Mouse (Mus musculus): ENCODE measurements around the gene Shisa3. TPM values are rescaled to one million over a fixed set of nuclear protein-coding genes. Genes with fewer than 3 reads are reported as not detected.

The Shisa3 gene
- total RNA-seq (2012; rRNA removed) (not detected in 2 replicates), polyA plus RNA-seq (2012; ENCODE audit: insufficient read depth in 1 of 2, insufficient read length in 2 of 2, low read depth in 1 of 2, low replicate concordance in 2 of 2, missing spikeins in 1 of 2) (under 1 TPM in 1 of 2 experiments, not detected in 1; 0.06 TPM)

DNA sequence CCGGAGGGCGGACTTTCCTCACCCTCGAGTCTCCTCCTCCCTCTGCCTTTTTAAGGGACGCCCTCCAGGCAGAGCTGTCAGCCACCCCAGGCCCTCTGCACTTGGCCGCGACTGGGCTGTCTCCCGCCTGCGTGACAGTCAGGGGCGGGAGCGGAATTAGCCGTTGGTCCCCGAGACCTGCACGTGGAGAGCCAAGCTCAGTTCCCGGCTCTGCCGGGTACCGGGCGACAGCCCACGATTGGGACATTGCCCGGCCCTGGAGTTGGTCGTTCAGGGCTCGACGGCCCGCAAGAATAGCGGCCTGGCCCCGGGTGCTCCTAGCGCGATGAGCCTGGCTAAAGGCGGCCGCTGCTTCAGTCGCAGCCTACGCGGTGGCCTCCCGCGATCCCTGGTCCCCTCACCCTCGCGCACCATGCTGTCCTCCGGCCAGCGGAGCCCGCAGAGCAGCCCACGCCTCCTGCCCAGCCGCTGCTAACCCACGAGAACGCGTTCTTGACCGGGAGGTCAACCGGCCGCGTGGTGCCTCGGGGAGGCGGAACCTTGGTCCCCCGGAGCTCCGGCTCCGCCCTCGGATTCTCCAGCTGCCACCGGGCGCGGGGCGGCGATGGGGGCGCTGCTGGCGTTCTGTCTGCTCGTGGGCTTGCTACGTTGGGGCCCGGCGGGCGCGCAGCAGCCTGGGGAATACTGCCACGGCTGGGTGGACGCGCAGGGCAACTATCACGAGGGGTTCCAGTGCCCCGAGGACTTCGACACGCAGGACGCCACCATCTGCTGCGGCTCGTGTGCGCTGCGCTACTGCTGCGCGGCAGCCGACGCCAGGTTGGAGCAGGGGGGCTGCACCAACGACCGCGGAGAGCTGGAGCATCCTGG lies at the start of gene Shisa3:
Shisa3 (plus strand) TSS at position 79 of the 870 bp plus-strand sequence.
- Histone ChIP-seq H3K27me3 (ENCODE audit: control insufficient read depth in 1 of 2, insufficient read depth in 2 of 2, low read length in 2 of 2) (no peaks in the 10 kb centered on the region), H3K9me3 (replicated peaks; ENCODE audit: insufficient read depth, low read length) (no peaks in the 10 kb centered on the region), H3K9ac (ENCODE audit: control insufficient read depth, low read depth, low read length, poor library complexity, severe bottlenecking) (no peak within 1 kb of the TSS), H3K79me2 (ENCODE audit: control insufficient read depth, insufficient read depth, low read length, poor library complexity) (no peaks in the 10 kb centered on the region), H3K27ac (ENCODE audit: control insufficient read depth, low read depth, low read length) (no peak within 1 kb of the TSS), H3K4me1 (ENCODE audit: control insufficient read depth in 1 of 2, insufficient read depth in 2 of 2, low read length in 2 of 2) (no peaks in the 10 kb centered on the region), H3K4me3 (ENCODE audit: control insufficient read depth in 1 of 2, insufficient read depth in 1 of 2, low read depth in 2 of 2, low read length in 2 of 2) (no peak within 1 kb of the TSS), H3K36me3 (ENCODE audit: control insufficient read depth in 1 of 2, insufficient read depth in 2 of 2, low read length in 2 of 2) (no peaks in the 10 kb centered on the region)
- TF ChIP-seq USF2 (IDR thresholded peaks at IDR 0.05; ENCODE audit: borderline replicate concordance in 1 of 2, insufficient read depth in 1 of 2, low read depth in 1 of 2, low read length in 2 of 2) (no peak), ZKSCAN1 (IDR thresholded peaks at IDR 0.05; ENCODE audit: low read depth, low read length) (no peak), E2F4 (IDR thresholded peaks at IDR 0.05; ENCODE audit: borderline replicate concordance, low read depth, low read length) (no peak), RAD21 (IDR thresholded peaks at IDR 0.05; ENCODE audit: low read depth, low read length) (no peak), MXI1 (IDR thresholded peaks at IDR 0.05; ENCODE audit: low read depth, low read length) (no peak), CHD2 (IDR thresholded peaks at IDR 0.05; ENCODE audit: low read length) (no peak), BHLHE40 (IDR thresholded peaks at IDR 0.05; ENCODE audit: borderline replicate concordance, low read depth, low read length) (no peak), GABPA (IDR thresholded peaks at IDR 0.05; ENCODE audit: low read depth, low read length) (no peak), NELFE (IDR thresholded peaks at IDR 0.05; ENCODE audit: low read depth, low read length) (no peak), RCOR1 (IDR thresholded peaks at IDR 0.05; ENCODE audit: low read depth, low read length) (no peak), TBP (IDR thresholded peaks at IDR 0.05; ENCODE audit: low read depth, low read length) (no peak), GATA1 (IDR thresholded peaks at IDR 0.05; ENCODE audit: low read depth, low read length) (no peak), MYB (IDR thresholded peaks at IDR 0.05; ENCODE audit: low read depth, low read length) (no peak), TCF12 (IDR thresholded peaks at IDR 0.05; ENCODE audit: low read depth, low read length) (no peak), ZC3H11A (IDR thresholded peaks at IDR 0.05; ENCODE audit: low read depth, low read length) (no peak), UBTF (IDR thresholded peaks at IDR 0.05; ENCODE audit: borderline replicate concordance, insufficient read depth, low read depth, low read length) (no peak), CTCF (IDR thresholded peaks at IDR 0.05 in 2 of 3, conservative IDR thresholded peaks at IDR 0.05 in 1 of 3; ENCODE audit: control insufficient read depth in 1 of 3, insufficient read depth in 1 of 3, low read depth in 2 of 3, low read length in 3 of 3, poor library complexity in 1 of 3, severe bottlenecking in 1 of 3) (no peak)
- DNase-seq (ENCODE audit: low read depth, low spot score) = no peak

DNA sequence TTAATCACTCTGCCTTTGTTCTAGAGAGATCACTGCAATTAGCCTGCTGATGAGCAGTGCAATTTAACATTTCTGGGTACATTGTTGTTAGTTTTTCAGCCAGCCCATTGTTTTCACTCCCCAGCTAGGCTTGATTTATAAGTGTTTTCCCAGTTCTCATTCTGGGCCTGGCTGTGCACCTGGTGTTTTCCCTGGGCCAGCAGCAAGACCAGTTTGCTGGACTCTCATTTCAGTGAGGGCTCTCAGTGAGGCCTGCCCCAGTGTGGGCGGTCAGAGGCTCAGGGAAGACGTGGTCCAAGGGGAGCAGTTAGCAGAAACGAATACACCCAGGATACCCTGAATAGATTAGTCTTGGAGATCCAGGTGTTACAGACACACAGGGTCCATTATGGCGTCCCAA lies 49.0 kb upstream of the Shisa3 start:
- Histone ChIP-seq H3K27me3 (ENCODE audit: control insufficient read depth in 1 of 2, insufficient read depth in 2 of 2, low read length in 2 of 2) (no peaks in the 10 kb centered on the region), H3K79me2 (ENCODE audit: control insufficient read depth, insufficient read depth, low read length, poor library complexity) (no peaks in the 10 kb centered on the region), H3K4me3 (ENCODE audit: control insufficient read depth in 1 of 2, insufficient read depth in 1 of 2, low read depth in 2 of 2, low read length in 2 of 2) (no peak overlapping the region), H3K36me3 (ENCODE audit: control insufficient read depth in 1 of 2, insufficient read depth in 2 of 2, low read length in 2 of 2) (no peaks in the 10 kb centered on the region), H3K4me1 (ENCODE audit: control insufficient read depth in 1 of 2, insufficient read depth in 2 of 2, low read length in 2 of 2) (no peaks in the 10 kb centered on the region), H3K9me3 (replicated peaks; ENCODE audit: insufficient read depth, low read length) (no peaks in the 10 kb centered on the region), H3K27ac (ENCODE audit: control insufficient read depth, low read depth, low read length) (no peak overlapping the region), H3K9ac (ENCODE audit: control insufficient read depth, low read depth, low read length, poor library complexity, severe bottlenecking) (no peak overlapping the region)
- DNase-seq (ENCODE audit: low read depth, low spot score) = no peak
- TF ChIP-seq GATA1 (IDR thresholded peaks at IDR 0.05; ENCODE audit: low read depth, low read length) (no peak), TBP (IDR thresholded peaks at IDR 0.05; ENCODE audit: low read depth, low read length) (no peak), EP300 (IDR thresholded peaks at IDR 0.05; ENCODE audit: low read depth in 1 of 2, low read length in 2 of 2) (no peak), CHD2 (IDR thresholded peaks at IDR 0.05; ENCODE audit: low read length) (no peak), MYB (IDR thresholded peaks at IDR 0.05; ENCODE audit: low read depth, low read length) (no peak), KAT2A (conservative IDR thresholded peaks at IDR 0.05; ENCODE audit: low read depth, low read length) (no peak), CTCF (IDR thresholded peaks at IDR 0.05 in 2 of 3, conservative IDR thresholded peaks at IDR 0.05 in 1 of 3; ENCODE audit: control insufficient read depth in 1 of 3, insufficient read depth in 1 of 3, low read depth in 2 of 3, low read length in 3 of 3, poor library complexity in 1 of 3, severe bottlenecking in 1 of 3) (no peak), TCF12 (IDR thresholded peaks at IDR 0.05; ENCODE audit: low read depth, low read length) (no peak), MXI1 (IDR thresholded peaks at IDR 0.05; ENCODE audit: low read depth, low read length) (no peak), E2F4 (IDR thresholded peaks at IDR 0.05; ENCODE audit: borderline replicate concordance, low read depth, low read length) (no peak), ZMIZ1 (IDR thresholded peaks at IDR 0.05; ENCODE audit: low read depth, low read length) (no peak), MAZ (IDR thresholded peaks at IDR 0.05; ENCODE audit: low read depth, low read length) (no peak), MAFK (IDR thresholded peaks at IDR 0.05; ENCODE audit: borderline replicate concordance, low read depth, low read length) (no peak), ZNF384 (IDR thresholded peaks at IDR 0.05; ENCODE audit: low read depth, low read length) (no peak), TAL1 (IDR thresholded peaks at IDR 0.05; ENCODE audit: low read length) (no peak), ZC3H11A (IDR thresholded peaks at IDR 0.05; ENCODE audit: low read depth, low read length) (no peak)
